Mouse (Mus musculus) cerebellum, adult 2 months (tissue): ENCODE measurements at regions not wholly inside any gene's neighbourhood (a gene's known extent, or its start where the extent isn't known, plus 50 kb on each side); places are given as distances from the start of the nearest gene placed in this dataset.
A peak's percentile ranks its signal among the peaks of the same experiment; 100 is the strongest.

ENCODE experiments used
- DNase-seq, 2 experiments: peaks; one replicate each; pipeline ENCODE4 v3.0.0; 2021
- H3K27ac ChIP-seq: fragments of 200-500 bp; 2 replicates; pipeline ENCODE4 v1.5.1; 2012; ENCODE audit warnings: low read length, control low read depth, inconsistent platforms; ENCODE audit not compliant: insufficient read depth
- H3K27me3 ChIP-seq: fragments of 200-500 bp; 2 replicates; pipeline ENCODE4 v1.6.1; 2012; ENCODE audit warnings: inconsistent platforms, mild to moderate bottlenecking, low read length, moderate library complexity; ENCODE audit not compliant: control insufficient read depth, insufficient read depth
- H3K4me1 ChIP-seq: fragments of 200-500 bp; 2 replicates; pipeline ENCODE4 v1.6.1; 2011; ENCODE audit warnings: low read length; ENCODE audit not compliant: control insufficient read depth, insufficient read depth
- H3K4me3 ChIP-seq: fragments of 200-500 bp; replicated peaks from 2 replicates; pipeline ENCODE3; 2011; ENCODE audit warnings: mild to moderate bottlenecking, low read depth, low read length, control low read depth; ENCODE audit not compliant: insufficient read depth
- CTCF ChIP-seq: fragments of 200-500 bp; IDR thresholded peaks from 2 replicates; pipeline ENCODE4 v1.5.1; 2011; ENCODE audit warnings: low read depth, mild to moderate bottlenecking, control low read depth, low read length, moderate library complexity, borderline replicate concordance; ENCODE audit not compliant: insufficient read depth
- POLR2A ChIP-seq: fragments of 200-500 bp; IDR thresholded peaks from 2 replicates; pipeline ENCODE4 v1.6.1; 2011; ENCODE audit warnings: low read length, control low read depth, borderline replicate concordance; ENCODE audit not compliant: insufficient read depth
- WGBS: fragments of 180-500 bp; shearing (Covaris S2); methylation state at CpG from one replicate; pipeline ENCODE4 v1.1.7; 2018; 5-methylcytosine and 5-hydroxymethylcytosine counted together

DNA sequence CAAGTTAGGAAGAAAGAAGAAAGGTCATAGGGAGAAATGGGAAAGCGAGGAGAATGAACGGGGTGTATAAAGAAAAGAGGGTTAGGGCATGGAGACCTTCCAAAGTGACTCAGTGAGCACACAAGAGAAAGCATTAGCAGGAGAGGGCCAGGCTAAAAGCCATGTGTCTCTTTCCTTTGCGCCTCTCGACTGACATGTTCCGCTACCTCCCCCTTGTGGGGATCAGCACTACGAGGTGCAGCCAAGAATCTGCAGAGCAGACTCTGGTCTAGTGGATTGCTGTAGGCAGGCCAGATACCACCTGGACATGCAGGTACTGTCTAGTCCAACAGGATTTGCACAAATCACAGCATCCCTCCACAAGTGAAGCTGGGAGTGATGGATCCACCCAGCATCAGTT, 54.0 kb downstream of the Kcna5 start:
- peaks cover 28% of the 10 kb centered on the region for H3K4me1 ChIP-seq
- H3K27ac ChIP-seq, result no peak overlapping the region
- no peak overlapping the region for H3K4me3 ChIP-seq
- TF ChIP-seq POLR2A (no peak), CTCF (peak; percentile 62; the same call in 1 of the 2 replicates)
- no peaks in the 10 kb centered on the region for H3K27me3 ChIP-seq
- peak; percentile 47 to 70 for DNase-seq
- WGBS, result 62% methylated on average over 6 of the region's 6 CpGs

GRCm38 (mm10) chr6:126477506-126477905, 57.7 kb downstream of the Kcna5 start:
- TF ChIP-seq CTCF (no peak), POLR2A (no peak)
- Histone ChIP-seq H3K27ac (no peak overlapping the region), H3K4me1 (peaks cover 19% of the 10 kb centered on the region; the same call in 1 of the 2 replicates), H3K4me3 (no peak overlapping the region), H3K27me3 (no peaks in the 10 kb centered on the region)
- WGBS, result 82% methylated on average over 2 of the region's 2 CpGs
- no peak for DNase-seq

DNA sequence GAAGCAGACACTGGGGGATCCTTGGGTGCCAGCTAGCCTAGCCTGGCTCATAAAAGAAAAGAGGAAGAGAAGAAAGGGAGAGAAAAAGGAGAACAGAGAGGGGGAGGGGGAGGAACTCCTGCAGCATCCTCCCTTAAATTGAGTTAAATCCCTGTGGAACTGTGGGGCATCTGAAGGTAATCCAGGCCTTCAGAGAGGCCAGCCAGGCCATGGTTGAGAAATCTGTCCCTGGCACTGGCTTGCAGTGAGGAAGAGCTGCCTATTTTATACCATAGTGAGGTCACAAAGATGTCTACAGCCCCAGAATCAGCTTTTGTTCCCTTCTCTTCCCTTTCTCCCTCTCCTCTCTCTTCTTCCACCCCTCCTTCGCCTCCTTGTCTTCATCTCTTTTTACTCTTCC, 58.5 kb downstream of the Kcna5 start:
- no peaks in the 10 kb centered on the region for H3K27me3 ChIP-seq
- no peak for DNase-seq
- H3K4me1 ChIP-seq, result peaks cover 19% of the 10 kb centered on the region; the same call in 1 of the 2 replicates
- H3K4me3 ChIP-seq, result no peak overlapping the region
- TF ChIP-seq CTCF (no peak), POLR2A (no peak)
- 76% methylated on average over 1 of the region's 1 CpGs for WGBS
- H3K27ac ChIP-seq, result peak overlapping the region; percentile 79

DNA sequence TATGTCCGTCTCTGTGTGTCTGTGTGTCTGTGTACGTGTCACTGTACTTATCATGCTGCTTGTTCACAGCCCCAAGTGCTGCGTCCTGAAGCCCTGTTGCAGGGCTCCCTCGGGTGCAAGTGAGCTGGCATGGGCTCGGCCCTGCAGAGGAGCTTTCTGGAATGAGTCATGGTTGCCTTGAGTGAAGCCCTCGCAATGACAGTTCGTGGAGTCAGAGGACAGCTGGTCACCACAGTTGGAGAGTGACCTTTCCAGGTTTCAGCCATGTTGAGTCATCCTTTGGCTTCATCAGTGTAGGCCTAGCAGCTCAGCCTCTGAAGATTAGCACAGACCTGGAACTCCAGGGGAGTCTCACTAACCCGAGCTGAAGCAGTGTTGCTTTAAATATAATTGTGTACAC, 59.7 kb downstream of the Kcna5 start:
- TF ChIP-seq CTCF (no peak), POLR2A (peak; percentile 23; the same call in 1 of the 2 replicates)
- peak overlapping the region; percentile 69 for H3K27ac ChIP-seq
- peaks cover 16% of the 10 kb centered on the region; the same call in 1 of the 2 replicates for H3K4me1 ChIP-seq
- H3K27me3 ChIP-seq, result no peaks in the 10 kb centered on the region
- H3K4me3 ChIP-seq, result no peak overlapping the region
- peak; percentile 91 to 98 for DNase-seq
- WGBS, result 15% methylated on average over 8 of the region's 8 CpGs

DNA sequence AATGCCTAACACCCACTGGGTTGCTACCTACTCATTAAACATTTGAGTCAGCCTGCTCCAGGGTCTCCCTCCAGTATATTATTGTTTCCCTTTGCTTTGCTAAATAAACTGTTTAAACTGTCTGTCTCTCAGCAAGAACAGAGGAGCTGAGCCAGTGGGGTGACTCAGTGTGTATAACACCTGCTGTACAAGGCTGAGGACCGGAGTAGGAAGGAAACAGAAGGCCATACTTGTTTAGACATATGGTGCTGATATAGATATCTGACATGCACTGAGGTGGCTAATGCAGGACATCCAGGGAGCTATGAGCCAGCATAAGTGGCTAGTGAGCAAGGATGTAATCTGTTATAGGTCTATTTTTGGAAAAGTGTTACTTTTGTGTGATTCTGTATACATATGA, 81.5 kb downstream of the Kcna5 start:
- Histone ChIP-seq H3K4me1 (peaks cover 9% of the 10 kb centered on the region; the same call in 1 of the 2 replicates), H3K27ac (no peak overlapping the region), H3K4me3 (no peak overlapping the region), H3K27me3 (no peaks in the 10 kb centered on the region; the same call in 1 of the 2 replicates)
- TF ChIP-seq POLR2A, result no peak
- no peak for TF ChIP-seq CTCF
- WGBS, result 15% methylated on average over 1 of the region's 1 CpGs
- DNase-seq, result peak; percentile 47 to 85

DNA sequence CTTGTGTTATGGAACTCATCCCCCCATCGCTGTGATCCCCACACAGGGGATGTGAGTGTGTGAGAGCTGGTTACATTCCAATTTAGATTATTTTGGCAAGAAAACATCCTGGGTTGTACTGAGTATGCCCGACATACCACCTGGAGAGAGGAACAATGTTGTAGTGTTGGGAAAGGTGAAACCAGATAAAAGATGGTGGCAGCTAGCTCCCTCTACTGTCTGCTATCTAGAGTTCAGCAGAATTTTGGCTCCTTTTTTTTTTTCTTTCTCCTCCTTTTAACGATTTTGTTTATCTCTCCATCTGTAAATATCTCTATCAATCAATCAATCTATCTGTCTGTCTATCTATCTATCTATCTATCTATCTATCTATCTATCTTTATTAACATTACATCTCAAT, 89.7 kb downstream of the Kcna5 start:
- Histone ChIP-seq H3K27me3 (no peaks in the 10 kb centered on the region; the same call in 1 of the 2 replicates), H3K27ac (no peak overlapping the region), H3K4me3 (no peak overlapping the region), H3K4me1 (no peaks in the 10 kb centered on the region)
- DNase-seq, result peak in 1 of 2 experiments; percentile 8
- WGBS, result 33% methylated on average over 3 of the region's 3 CpGs
- TF ChIP-seq POLR2A (no peak), CTCF (peak; percentile 13; the same call in 1 of the 2 replicates)

- Histone ChIP-seq H3K4me1 (no peaks in the 10 kb centered on the region), H3K4me3 (no peak overlapping the region), H3K27ac (no peak overlapping the region), H3K27me3 (no peaks in the 10 kb centered on the region)
- DNase-seq, result no peak
- WGBS, result 79% methylated on average over 1 of the region's 1 CpGs
- TF ChIP-seq POLR2A, result no peak
- TF ChIP-seq CTCF, result no peak
These were observed 95.0 kb downstream of the Kcna5 start for GRCm38 (mm10) chr6:126440254-126440653.

GRCm38 (mm10) chr6:126437976-126438736, 97.1 kb downstream of the Kcna5 start:
- 74% methylated on average over 1 of the region's 1 CpGs for WGBS
- Histone ChIP-seq H3K4me3 (no peak overlapping the region), H3K4me1 (no peaks in the 10 kb centered on the region), H3K27me3 (no peaks in the 10 kb centered on the region), H3K27ac (no peak overlapping the region)
- TF ChIP-seq POLR2A, result no peak
- TF ChIP-seq CTCF, result no peak
- DNase-seq, result no peak

DNA sequence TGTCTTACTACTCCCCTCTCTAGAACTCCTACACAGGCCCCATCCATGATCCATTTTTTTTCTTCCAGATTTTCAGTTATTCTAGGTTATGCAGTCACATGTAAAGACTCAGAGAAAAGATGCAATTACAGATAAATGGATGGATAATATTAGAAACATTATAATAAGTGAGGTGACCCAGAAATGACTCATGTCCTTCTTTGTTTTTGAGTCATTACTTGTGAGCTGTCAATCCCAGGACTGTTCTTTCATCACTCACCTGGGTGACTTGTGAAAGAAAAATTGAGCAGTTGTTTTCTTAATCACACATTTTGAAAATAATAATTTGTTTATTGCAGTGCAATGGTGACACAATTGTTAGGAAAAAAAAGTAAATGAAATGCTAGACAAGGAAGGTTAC, 108.0 kb downstream of the Kcna5 start:
- H3K27me3 ChIP-seq, result no peaks in the 10 kb centered on the region
- H3K27ac ChIP-seq, result no peak overlapping the region
- no peak overlapping the region for H3K4me3 ChIP-seq
- TF ChIP-seq CTCF, result no peak
- no peak for TF ChIP-seq POLR2A
- no peaks in the 10 kb centered on the region for H3K4me1 ChIP-seq
- DNase-seq, result no peak
